In genomic region chr14:79733501-79733900, GRCm38 (mm10) we compare ENCODE assay signal across 28 mouse cellular contexts. TPM values are rescaled to one million over a fixed set of nuclear protein-coding genes. Genes with fewer than 3 reads are reported as not detected.
"Had no signal": no experiment of that assay in that cellular context is flagged by ENCODE, and none has a peak within 500 bp of the region (broad histone marks: within the 10 kb centered on the region; RNA-seq: fewer than 3 reads in every experiment).

No protein-coding gene starts in this region.

- H3K36me3 ChIP-seq: embryonic facial prominence, embryonic 10.5 days; embryonic facial prominence, embryonic 12.5 days; embryonic facial prominence, embryonic 13.5 days; embryonic facial prominence, embryonic 15.5 days; forebrain, embryonic 10.5 days; forebrain, embryonic 12.5 days; forebrain, embryonic 15.5 days had no signal

- H3K4me1 ChIP-seq: embryonic facial prominence, embryonic 10.5 days; embryonic facial prominence, embryonic 12.5 days; embryonic facial prominence, embryonic 13.5 days; embryonic facial prominence, embryonic 15.5 days had no signal

- H3K27ac ChIP-seq: embryonic facial prominence, embryonic 10.5 days; embryonic facial prominence, embryonic 12.5 days; embryonic facial prominence, embryonic 13.5 days; embryonic facial prominence, embryonic 15.5 days; forebrain, embryonic 10.5 days; forebrain, embryonic 12.5 days; forebrain, embryonic 13.5 days; forebrain, embryonic 15.5 days; gastrocnemius, adult 2 months had no signal

- H3K27me3 ChIP-seq: embryonic facial prominence, embryonic 12.5 days; embryonic facial prominence, embryonic 15.5 days; forebrain, embryonic 12.5 days; forebrain, embryonic 13.5 days had no signal

- H3K4me2 ChIP-seq: embryonic facial prominence, embryonic 12.5 days; embryonic facial prominence, embryonic 13.5 days; embryonic facial prominence, embryonic 15.5 days; forebrain, embryonic 12.5 days; forebrain, embryonic 13.5 days; forebrain, embryonic 15.5 days had no signal

- DNase-seq: cerebellum, adult 2 months; cerebellum, adult 8-10 months; cerebellum, adult 9-10 months; cerebellum, adult 9-11 months; cerebellum, postnatal 10 days; cerebellum, postnatal 14 days; cerebellum, postnatal 25 days; cerebellum, postnatal 36 days; embryo, embryonic 11 days; forebrain, postnatal 0 days; gastrocnemius, adult 2 months; gastrocnemius, postnatal 10 days; gastrocnemius, postnatal 14 days; gastrocnemius, postnatal 25 days; gastrocnemius, postnatal 36 days; heart, adult 11 months; heart, adult 18-20 months had no signal

- ATAC-seq: forebrain, embryonic 13.5 days; forebrain, embryonic 14.5 days; forebrain, embryonic 15.5 days; forebrain, embryonic 16.5 days; forebrain, postnatal 0 days had no signal

- H3K9ac ChIP-seq: embryonic facial prominence, embryonic 12.5 days; embryonic facial prominence, embryonic 13.5 days; embryonic facial prominence, embryonic 15.5 days; forebrain, embryonic 12.5 days; forebrain, embryonic 13.5 days; forebrain, embryonic 15.5 days; forebrain, postnatal 0 days had no signal

- H3K9me3 ChIP-seq: embryonic facial prominence, embryonic 10.5 days; embryonic facial prominence, embryonic 12.5 days; embryonic facial prominence, embryonic 13.5 days; embryonic facial prominence, embryonic 15.5 days; forebrain, embryonic 10.5 days; forebrain, embryonic 12.5 days; forebrain, embryonic 15.5 days had no signal

- H3K4me3 ChIP-seq: embryonic facial prominence, embryonic 10.5 days; embryonic facial prominence, embryonic 12.5 days; embryonic facial prominence, embryonic 13.5 days; embryonic facial prominence, embryonic 15.5 days; erythroblast, embryonic 14.5 days; forebrain, embryonic 10.5 days; forebrain, embryonic 12.5 days; forebrain, embryonic 13.5 days; forebrain, embryonic 15.5 days; gastrocnemius, adult 2 months had no signal

RNA-seq across cellular contexts. Expression of gene Pcdh8, which starts 37.6 kb away (rescaled TPM):
- polyA plus RNA-seq: erythroblast, embryonic 14.5 days had no signal
